Mouse (Mus musculus) inflammation-experienced regulatory T-cells (primary cell): ENCODE measurements around the gene Slc7a3. TPM values are rescaled to one million over a fixed set of nuclear protein-coding genes. Genes with fewer than 3 reads are reported as not detected.

Experiments used
- polyA plus RNA-seq, 2 experiments: library from polyadenylated mRNA; unstranded; fragments of 100-300 nt; shearing (Covaris generic); gene quantifications; one replicate each; pipeline ENCODE4 v1.2.1; 2017

Gene Slc7a3
- polyA plus RNA-seq, result under 1 TPM; 0.19 to 0.84 TPM

GRCm38 (mm10) chrX:101085920-101086319 is at the start of gene Slc7a3:
Gene Slc7a3 (minus strand): TSS chrX:101086020.

DNA sequence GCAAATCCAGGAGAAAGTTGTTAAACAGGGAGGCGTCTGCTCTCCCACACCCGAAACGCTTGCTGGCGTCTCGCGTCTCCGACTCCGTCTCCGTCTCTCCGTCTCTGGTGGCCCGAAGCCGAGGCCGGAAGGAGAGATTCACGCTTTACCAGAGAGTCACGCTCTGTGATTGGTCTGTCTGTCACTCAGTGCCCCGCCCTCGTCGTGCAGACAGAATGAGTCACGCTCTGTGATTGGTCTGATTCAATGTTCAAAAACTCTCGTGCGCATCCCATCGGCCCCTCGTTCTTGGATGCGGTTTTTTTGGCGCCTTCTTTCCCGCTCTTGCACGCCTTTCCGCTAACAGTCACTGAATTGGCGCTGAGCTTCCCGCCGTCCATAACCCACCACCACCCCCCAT is 26.3 kb downstream of the Slc7a3 start, which contains the start of gene Tex11:
Gene Tex11 (minus strand): TSS at position 127 of the 400 bp plus-strand sequence.

Other genes with a start within 250 kb of the Slc7a3 start
- under 1 TPM in 1 of 2 experiments, not detected in 1; 0.20 TPM for gene Tex11, start 26.4 kb downstream of the Slc7a3 start, polyA plus RNA-seq
- gene Snx12, start 136.5 kb upstream of the Slc7a3 start, polyA plus RNA-seq, result 10 to 100 TPM; 50.9 to 59.3 TPM
- 1 to 10 TPM; 1.6 to 2.1 TPM for gene Foxo4, start 168.5 kb upstream of the Slc7a3 start, polyA plus RNA-seq
- gene Gm614, start 178.0 kb upstream of the Slc7a3 start, polyA plus RNA-seq, result 1 to 10 TPM; 2.3 to 3.2 TPM
- 1,000 to 10,000 TPM; 1,499 to 1,719 TPM for gene Il2rg, start 182.2 kb upstream of the Slc7a3 start, polyA plus RNA-seq
- not detected for gene Gm20489, start 183.0 kb upstream of the Slc7a3 start, polyA plus RNA-seq
- gene Med12, start 188.0 kb upstream of the Slc7a3 start, polyA plus RNA-seq, result 10 to 100 TPM; 69.3 to 84.3 TPM
- 1 to 10 TPM in 1 of 2 experiments, under 1 TPM in 1; 0.06 to 1.8 TPM for gene Nlgn3, start 213.1 kb upstream of the Slc7a3 start, polyA plus RNA-seq